Mouse (Mus musculus) kidney, adult 2 months (tissue): Measurements from ENCODE around the gene Gm8994. TPM values are rescaled to one million over a fixed set of nuclear protein-coding genes. Genes with fewer than 3 reads are reported as not detected.
A peak's percentile ranks its signal among the peaks of the same experiment; 100 is the strongest.

Experiments
- DNase-seq: peaks from one replicate; pipeline ENCODE4 v3.0.0; 2021
- H3K27ac ChIP-seq: fragments of 200-500 bp; 2 replicates; pipeline ENCODE4 v1.5.1; 2012; ENCODE audit warnings: low read depth, low read length, control low read depth, inconsistent platforms; ENCODE audit not compliant: insufficient read depth
- H3K27me3 ChIP-seq: fragments of 200-500 bp; replicated peaks from 2 replicates; pipeline ENCODE4 v1.6.1; 2012; ENCODE audit warnings: mild to moderate bottlenecking, moderate library complexity, low read length, inconsistent platforms; ENCODE audit not compliant: control insufficient read depth, insufficient read depth
- H3K36me3 ChIP-seq: fragments of 200-500 bp; 2 replicates; pipeline ENCODE4 v1.6.1; 2012; ENCODE audit warnings: mild to moderate bottlenecking, moderate library complexity, low read length, inconsistent platforms; ENCODE audit not compliant: control insufficient read depth, insufficient read depth
- H3K4me1 ChIP-seq: fragments of 200-500 bp; 2 replicates; pipeline ENCODE4 v1.6.1; 2011; ENCODE audit warnings: low read length; ENCODE audit not compliant: control insufficient read depth, insufficient read depth
- H3K4me3 ChIP-seq: fragments of 200-500 bp; 2 replicates; pipeline ENCODE4 v1.5.1; 2011; ENCODE audit warnings: mild to moderate bottlenecking, low read depth, low read length, control low read depth; ENCODE audit not compliant: insufficient read depth
- CTCF ChIP-seq: fragments of 200-500 bp; conservative IDR thresholded peaks from 2 replicates; pipeline ENCODE4 v1.5.1; 2011; ENCODE audit warnings: low read depth, mild to moderate bottlenecking, control low read depth, low read length, moderate library complexity, mixed read lengths; ENCODE audit not compliant: insufficient read depth, insufficient read length
- POLR2A ChIP-seq: fragments of 200-500 bp; IDR thresholded peaks from one replicate; pipeline ENCODE4 v1.6.1; 2011; ENCODE audit warnings: low read depth, low read length, control low read depth
- WGBS: fragments of 180-500 bp; shearing (Covaris S2); methylation state at CpG from one replicate; pipeline ENCODE4 v1.1.7; 2018; 5-methylcytosine and 5-hydroxymethylcytosine counted together
- polyA plus RNA-seq: library from polyadenylated mRNA; depleted of rRNA; stranded (reverse); fragments of >200 nt; gene quantifications from 2 replicates; pipeline ENCODE4 v1.2.3, GENCODE M21; 2012

Gene Gm8994
- polyA plus RNA-seq, 1 experiment, result not detected

DNA sequence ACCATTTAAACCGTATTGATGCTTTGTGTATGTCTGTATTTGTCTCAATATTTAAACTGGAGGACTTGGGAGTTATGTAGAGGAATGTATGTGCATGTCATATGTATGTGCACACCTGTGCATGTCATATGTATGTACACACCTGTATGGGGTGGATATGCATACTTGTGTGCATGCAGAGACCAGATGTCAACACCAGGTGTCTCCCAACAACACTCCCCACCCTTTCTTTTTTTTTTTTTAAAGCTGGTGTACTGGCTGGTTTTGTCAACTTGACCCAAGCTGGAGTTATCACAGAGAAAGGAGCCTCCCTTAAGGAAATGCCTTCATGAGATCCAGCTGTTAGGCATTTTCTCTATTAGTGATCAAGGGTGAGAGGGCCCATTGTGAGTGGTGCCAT, 13.8 kb downstream of the Gm8994 start:
- WGBS, result 81% methylated on average over 1 of the region's 1 CpGs
- H3K4me3 ChIP-seq, result no peak overlapping the region
- H3K4me1 ChIP-seq, result no peaks in the 10 kb centered on the region
- DNase-seq, result no peak
- H3K36me3 ChIP-seq, result no peaks in the 10 kb centered on the region
- TF ChIP-seq CTCF (no peak), POLR2A (no peak)
- no peaks in the 10 kb centered on the region for H3K27me3 ChIP-seq
- H3K27ac ChIP-seq, result no peak overlapping the region

DNA sequence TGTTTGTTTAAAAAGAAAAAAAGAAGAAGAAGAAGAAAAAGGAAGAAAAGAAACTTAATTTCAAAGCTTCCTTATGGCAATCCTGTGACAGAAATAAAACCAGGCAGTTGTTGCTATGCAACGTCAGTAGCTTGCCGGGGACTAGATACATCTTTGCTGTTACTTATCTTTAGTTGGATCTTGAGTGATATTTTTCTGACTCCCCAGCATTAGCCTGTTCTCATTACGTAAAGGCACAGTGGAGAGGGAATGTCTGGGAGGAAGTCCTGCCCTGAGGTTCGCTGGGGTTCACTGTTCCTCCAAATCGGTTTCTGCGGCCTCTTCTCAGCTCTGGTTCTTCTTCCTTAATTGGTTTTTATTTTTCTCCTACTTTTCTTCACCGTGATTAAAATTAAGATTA, 16.5 kb downstream of the Gm8994 start:
- TF ChIP-seq CTCF (no peak), POLR2A (no peak)
- Histone ChIP-seq H3K27me3 (no peaks in the 10 kb centered on the region), H3K36me3 (no peaks in the 10 kb centered on the region), H3K27ac (no peak overlapping the region), H3K4me3 (no peak overlapping the region), H3K4me1 (no peaks in the 10 kb centered on the region)
- DNase-seq, result no peak
- 87% methylated on average over 7 of the region's 7 CpGs for WGBS

DNA sequence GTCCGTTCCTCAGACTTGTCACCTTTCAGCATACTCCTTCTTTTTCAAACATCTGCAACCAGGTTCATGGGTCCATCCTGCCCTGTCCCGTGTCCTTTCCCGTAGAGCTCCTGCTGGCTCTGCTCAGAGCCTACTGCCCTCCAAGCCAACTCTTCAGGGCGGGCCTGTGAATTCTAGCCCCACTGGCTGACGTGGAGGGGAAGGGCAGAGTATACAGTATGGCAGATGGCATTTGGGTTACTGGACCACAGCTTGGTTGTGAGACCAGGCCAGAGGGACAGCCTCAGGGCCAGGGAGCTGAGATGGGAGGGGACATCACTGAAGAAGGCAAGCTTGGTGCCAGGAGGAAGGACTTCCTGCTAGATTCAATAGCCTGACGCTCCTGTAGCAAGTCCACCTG, 17.7 kb downstream of the Gm8994 start:
- TF ChIP-seq POLR2A, result no peak
- TF ChIP-seq CTCF, result no peak
- WGBS, result 90% methylated on average over 6 of the region's 6 CpGs
- no peak for DNase-seq

DNA sequence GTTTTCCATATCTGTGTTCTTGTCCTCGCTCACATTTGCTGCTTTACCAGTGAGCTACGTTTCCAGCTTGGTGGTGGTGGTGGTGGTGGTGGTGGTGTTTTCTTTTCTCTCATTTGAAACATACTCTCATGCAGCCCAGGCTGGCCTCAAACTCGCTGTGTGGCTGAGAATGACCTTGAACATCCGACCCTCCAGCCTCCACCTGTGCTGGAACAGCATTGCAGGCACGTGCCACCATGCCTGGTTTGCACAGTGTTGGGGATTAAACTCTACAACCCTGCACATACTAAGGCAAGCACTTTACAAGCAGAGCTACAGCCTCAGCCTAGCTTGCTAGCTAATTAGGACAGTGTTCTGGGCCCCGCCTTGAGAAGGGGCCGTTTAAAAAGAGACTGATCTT, 18.3 kb downstream of the Gm8994 start:
- TF ChIP-seq CTCF (no peak), POLR2A (no peak)
- 84% methylated on average over 7 of the region's 7 CpGs for WGBS
- H3K27me3 ChIP-seq, result no peaks in the 10 kb centered on the region
- H3K27ac ChIP-seq, result no peak overlapping the region
- no peak overlapping the region for H3K4me3 ChIP-seq
- no peaks in the 10 kb centered on the region for H3K36me3 ChIP-seq
- no peak for DNase-seq
- H3K4me1 ChIP-seq, result no peaks in the 10 kb centered on the region

More for the DNA sequence above, 17.7 kb downstream of the Gm8994 start:
- Histone ChIP-seq H3K27me3 (no peaks in the 10 kb centered on the region), H3K4me1 (no peaks in the 10 kb centered on the region), H3K4me3 (no peak overlapping the region), H3K36me3 (no peaks in the 10 kb centered on the region), H3K27ac (no peak overlapping the region)

DNA sequence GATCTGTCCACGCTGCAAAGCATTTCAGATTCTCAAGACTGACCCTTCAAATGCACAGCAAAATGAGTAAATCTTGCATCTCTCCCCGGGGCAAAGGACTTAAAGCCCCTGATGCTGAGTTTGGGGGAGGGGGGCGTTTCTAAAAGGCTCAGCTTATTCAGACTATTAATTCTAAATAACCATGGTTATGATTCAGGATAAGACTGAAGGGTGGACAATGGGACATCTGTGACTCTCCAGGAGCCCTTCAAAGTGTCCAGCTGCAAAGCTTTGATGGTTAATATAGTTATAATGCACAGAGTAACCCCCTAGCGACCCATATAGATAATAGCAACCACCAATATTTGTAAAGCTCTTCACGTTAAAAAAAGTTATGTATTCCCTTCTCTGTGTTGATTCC, 19.7 kb downstream of the Gm8994 start:
- H3K27ac ChIP-seq, result no peak overlapping the region
- no peak for DNase-seq
- no peak for TF ChIP-seq CTCF
- TF ChIP-seq POLR2A, result no peak
- H3K4me1 ChIP-seq, result no peaks in the 10 kb centered on the region
- no peak overlapping the region for H3K4me3 ChIP-seq
- no peaks in the 10 kb centered on the region for H3K36me3 ChIP-seq
- WGBS, result 74% methylated on average over 5 of the region's 5 CpGs
- no peaks in the 10 kb centered on the region for H3K27me3 ChIP-seq

DNA sequence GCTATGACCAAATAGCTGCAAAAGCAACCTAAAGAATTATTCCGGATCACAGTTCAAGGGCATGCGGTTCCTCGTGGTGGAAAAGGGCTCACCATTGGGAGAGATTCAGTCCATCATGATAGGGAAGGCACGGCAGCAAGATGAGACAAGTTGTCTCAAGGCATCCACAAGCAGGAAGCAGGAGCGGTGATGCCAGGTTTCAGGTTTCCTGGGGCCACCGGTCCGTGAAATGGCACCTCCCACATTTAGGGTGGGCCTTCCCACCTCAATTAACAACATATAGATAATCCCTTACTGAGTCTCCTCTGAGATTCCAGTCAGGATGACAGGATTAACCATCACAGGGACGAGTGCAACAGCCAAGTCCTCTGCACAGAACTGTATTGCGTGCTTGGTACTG, 20.3 kb downstream of the Gm8994 start:
- Histone ChIP-seq H3K27ac (no peak overlapping the region), H3K36me3 (no peaks in the 10 kb centered on the region), H3K4me3 (no peak overlapping the region), H3K4me1 (no peaks in the 10 kb centered on the region), H3K27me3 (no peaks in the 10 kb centered on the region)
- WGBS, result 48% methylated on average over 9 of the region's 9 CpGs
- TF ChIP-seq CTCF, result no peak
- no peak for TF ChIP-seq POLR2A
- DNase-seq, result no peak

DNA sequence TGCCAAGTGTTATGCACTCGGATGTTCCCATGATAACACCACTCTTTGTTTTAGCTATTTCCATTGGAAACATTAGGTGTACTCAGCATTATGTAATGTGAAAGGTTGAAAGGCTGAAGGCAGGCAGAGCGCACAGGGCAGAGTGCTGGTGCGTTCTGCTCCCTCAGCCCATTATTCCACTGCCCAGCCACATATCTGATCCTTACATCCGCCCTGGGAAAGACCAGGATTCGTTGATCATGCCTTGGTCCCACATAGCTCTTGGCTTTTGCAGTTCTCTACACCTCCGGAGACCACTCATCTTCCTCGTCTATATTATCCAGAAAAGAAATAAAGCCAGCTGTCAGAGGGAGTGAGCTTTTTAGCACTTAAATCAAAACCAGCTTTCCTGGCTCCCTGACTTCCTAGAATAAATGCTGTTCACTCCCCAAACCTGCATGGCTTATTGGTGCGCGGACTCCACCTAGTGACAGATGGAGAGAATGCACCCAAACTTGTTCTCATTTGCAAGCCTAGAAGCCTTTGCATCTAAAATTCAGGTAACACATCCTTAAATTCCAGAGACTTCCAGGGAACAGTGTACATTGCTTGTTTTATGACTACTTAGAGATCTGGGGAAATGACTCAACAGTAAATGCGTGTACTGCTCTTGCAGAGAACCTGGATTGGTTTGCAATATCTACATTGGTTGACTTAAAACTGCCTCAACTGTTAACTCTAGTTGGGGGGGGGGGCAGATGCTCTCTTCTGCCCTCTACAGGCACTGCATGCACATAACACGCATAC, 26.3 kb downstream of the Gm8994 start:
- TF ChIP-seq CTCF, result peak; percentile 82
- TF ChIP-seq POLR2A, result no peak
- Histone ChIP-seq H3K27me3 (no peaks in the 10 kb centered on the region), H3K4me3 (no peak overlapping the region), H3K4me1 (no peaks in the 10 kb centered on the region), H3K27ac (no peak overlapping the region), H3K36me3 (no peaks in the 10 kb centered on the region)
- 34% methylated on average over 11 of the region's 11 CpGs for WGBS
- peak; percentile 74 for DNase-seq

DNA sequence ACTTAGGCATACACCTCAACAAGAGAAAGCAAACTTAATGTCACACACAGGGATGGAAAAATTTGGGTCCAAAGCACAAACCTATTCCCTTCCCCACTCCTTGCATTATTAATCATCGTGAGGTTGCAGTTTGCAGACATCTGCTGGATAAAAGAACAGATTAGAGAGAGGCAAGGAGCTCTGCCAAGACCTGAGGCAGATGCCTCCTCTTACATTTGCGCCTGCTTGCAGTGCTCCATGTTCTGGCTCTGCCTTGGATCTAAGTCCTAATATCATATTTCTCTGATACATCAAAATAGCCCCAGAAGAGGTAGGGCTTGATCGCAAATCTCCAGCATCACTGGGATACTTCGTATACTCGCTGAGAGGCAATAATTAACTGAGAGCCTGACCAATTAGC, 31.1 kb downstream of the Gm8994 start:
- 63% methylated on average over 5 of the region's 5 CpGs for WGBS
- H3K27ac ChIP-seq, result no peak overlapping the region
- no peak for TF ChIP-seq POLR2A
- no peak for TF ChIP-seq CTCF
- DNase-seq, result no peak
- H3K27me3 ChIP-seq, result no peaks in the 10 kb centered on the region
- no peak overlapping the region for H3K4me3 ChIP-seq
- H3K4me1 ChIP-seq, result no peaks in the 10 kb centered on the region
- H3K36me3 ChIP-seq, result no peaks in the 10 kb centered on the region
